Mouse (Mus musculus) heart, adult 2 months (tissue): ENCODE measurements at regions not wholly inside any gene's neighbourhood (a gene's known extent, or its start where the extent isn't known, plus 50 kb on each side); places are given as distances from the start of the nearest gene placed in this dataset.

ENCODE experiments used
- CTCF ChIP-seq: fragments of 200-600 bp; IDR thresholded peaks from 2 replicates; pipeline ENCODE4 v1.8.1; 2022; ENCODE audit warnings: antibody characterized with exemption, mild to moderate bottlenecking, moderate library complexity
- EP300 ChIP-seq: fragments of 200-500 bp; IDR thresholded peaks from 2 replicates; pipeline ENCODE4 v1.6.1; 2011; ENCODE audit warnings: low read depth, low read length, control low read depth; ENCODE audit not compliant: insufficient read depth
- POLR2A ChIP-seq: fragments of 200-500 bp; IDR thresholded peaks from 2 replicates; pipeline ENCODE4 v1.6.1; 2011; ENCODE audit warnings: mild to moderate bottlenecking, low read depth, low read length, control low read depth; ENCODE audit not compliant: insufficient read depth

GRCm38 (mm10) chr9:67633026-67633741 is 73.7 kb upstream of the Tln2 start:
- TF ChIP-seq CTCF (no peak), POLR2A (no peak), EP300 (no peak)
